Mouse (Mus musculus): ENCODE results near the gene Ccdc87. TPM values are rescaled to one million over a fixed set of nuclear protein-coding genes. Genes with fewer than 3 reads are reported as not detected.

Ccdc87 gene
- polyA plus RNA-seq, 1 experiment from 2014 or later = 0.11 TPM

GRCm38 (mm10) chr19:4877785-4878184 is 38.6 kb downstream of the Ccdc87 start, which contains the start of gene Actn3:
TSS of gene Actn3 (minus strand) at chr19:4877909.
- no peaks in the 10 kb centered on the region for H3K9me3 ChIP-seq

GRCm38 (mm10) chr19:4878405-4879323 is 39.5 kb downstream of the Ccdc87 start, which contains the start of gene Zdhhc24:
TSS of gene Zdhhc24 (plus strand) at chr19:4878668.
- DNase-seq (ENCODE audit: low spot score) = peak; percentile 97
- Histone ChIP-seq H3K4me1 (peaks cover 36% of the 10 kb centered on the region), H3K36me3 (replicated peaks) (peaks cover 4% of the 10 kb centered on the region; the same call in 1 of the 2 replicates), H3K27ac (replicated peaks) (peak within 1 kb of the TSS; percentile 78), H3K27me3 (replicated peaks; ENCODE audit: low read depth, poor library complexity, severe bottlenecking) (peaks cover 11% of the 10 kb centered on the region), H3K4me3 (peak within 1 kb of the TSS; percentile 89), H3K9me3 (no peaks in the 10 kb centered on the region)
- 1% methylated on average over 52 of the region's 52 CpGs for WGBS

More at GRCm38 (mm10) chr19:4877785-4878184, 38.6 kb downstream of the Ccdc87 start, which contains the start of gene Actn3:
- peaks cover 36% of the 10 kb centered on the region for H3K4me1 ChIP-seq
- peak within 1 kb of the TSS; percentile 78 for H3K27ac ChIP-seq (replicated peaks)
- H3K36me3 ChIP-seq (replicated peaks) = no peaks in the 10 kb centered on the region
- WGBS = 2% methylated on average over 17 of the region's 17 CpGs
- H3K27me3 ChIP-seq (replicated peaks; ENCODE audit: low read depth, poor library complexity, severe bottlenecking) = peaks cover 11% of the 10 kb centered on the region
- peak within 1 kb of the TSS; percentile 89 for H3K4me3 ChIP-seq
- peak; percentile 40 for DNase-seq (ENCODE audit: low spot score)

- 63% methylated on average over 10 of the region's 10 CpGs for WGBS
- Histone ChIP-seq H3K4me1 (peaks cover 36% of the 10 kb centered on the region), H3K36me3 (replicated peaks) (peaks cover 4% of the 10 kb centered on the region; the same call in 1 of the 2 replicates), H3K9me3 (no peaks in the 10 kb centered on the region), H3K27me3 (replicated peaks; ENCODE audit: low read depth, poor library complexity, severe bottlenecking) (peaks cover 11% of the 10 kb centered on the region), H3K4me3 (peak overlapping the region; percentile 89), H3K27ac (replicated peaks) (no peak overlapping the region)
- DNase-seq (ENCODE audit: low spot score) = no peak
Measured at GRCm38 (mm10) chr19:4879324-4879703, 40.1 kb downstream of the Ccdc87 start.

- Histone ChIP-seq H3K27me3 (replicated peaks; ENCODE audit: low read depth, poor library complexity, severe bottlenecking) (no peaks in the 10 kb centered on the region), H3K4me1 (peaks cover 13% of the 10 kb centered on the region), H3K27ac (replicated peaks) (no peak overlapping the region), H3K9me3 (no peaks in the 10 kb centered on the region), H3K36me3 (replicated peaks) (peaks cover 4% of the 10 kb centered on the region; the same call in 1 of the 2 replicates), H3K4me3 (no peak overlapping the region)
- WGBS = 83% methylated on average over 4 of the region's 4 CpGs
- no peak for DNase-seq (ENCODE audit: low spot score)
Measured at GRCm38 (mm10) chr19:4883961-4884360, 44.8 kb downstream of the Ccdc87 start.

DNA sequence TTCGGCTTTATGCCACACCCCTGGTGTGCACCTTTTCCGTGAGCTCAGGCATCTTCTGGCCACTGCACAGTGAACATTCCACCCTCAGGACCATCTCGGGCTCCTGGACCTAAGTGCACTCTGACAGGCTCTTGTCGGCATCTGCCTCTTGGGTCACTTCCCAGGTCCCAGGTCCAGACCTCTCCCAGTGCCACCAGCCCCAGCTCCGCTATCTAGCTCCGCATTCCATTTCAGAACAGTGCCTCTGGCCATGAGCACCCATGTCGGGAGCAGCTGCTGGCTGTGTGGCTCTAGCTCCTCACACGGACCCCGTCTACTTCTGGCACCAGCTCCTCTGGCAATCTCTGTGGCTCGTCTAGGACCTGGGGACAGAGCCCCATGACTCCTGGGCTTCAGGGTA is 50.6 kb downstream of the Ccdc87 start:
- Histone ChIP-seq H3K4me3 (no peak overlapping the region), H3K36me3 (replicated peaks) (peaks cover 37% of the 10 kb centered on the region), H3K9me3 (no peaks in the 10 kb centered on the region), H3K27me3 (replicated peaks; ENCODE audit: low read depth, poor library complexity, severe bottlenecking) (no peaks in the 10 kb centered on the region), H3K4me1 (no peaks in the 10 kb centered on the region), H3K27ac (replicated peaks) (no peak overlapping the region)
- DNase-seq (ENCODE audit: low spot score) = no peak
- 87% methylated on average over 10 of the region's 10 CpGs for WGBS

DNA sequence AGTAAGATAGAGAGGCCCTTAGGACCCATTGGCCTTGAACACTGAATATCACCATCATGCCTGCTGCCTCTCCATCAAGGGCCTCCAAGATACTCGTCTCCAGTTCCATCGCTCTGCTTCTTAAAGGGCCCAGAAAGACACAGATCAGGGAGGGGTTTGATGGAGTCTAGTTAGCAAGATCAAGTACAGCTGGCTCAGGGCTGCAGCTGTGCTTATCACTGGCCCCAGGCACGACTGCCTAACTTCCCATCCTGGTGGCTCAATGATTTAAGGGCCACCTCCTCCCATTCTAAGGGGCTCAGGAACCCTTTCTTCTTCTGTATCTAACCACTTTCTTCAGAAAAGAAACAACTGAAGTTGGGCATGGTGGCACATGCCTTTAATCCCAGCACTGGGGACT is 52.6 kb downstream of the Ccdc87 start:
- Histone ChIP-seq H3K36me3 (replicated peaks) (peaks cover 41% of the 10 kb centered on the region), H3K27me3 (replicated peaks; ENCODE audit: low read depth, poor library complexity, severe bottlenecking) (no peaks in the 10 kb centered on the region)
- WGBS = 85% methylated on average over 3 of the region's 3 CpGs

More for the DNA sequence above, 52.6 kb downstream of the Ccdc87 start:
- DNase-seq (ENCODE audit: low spot score) = no peak
- Histone ChIP-seq H3K27ac (replicated peaks) (no peak overlapping the region), H3K4me1 (no peaks in the 10 kb centered on the region), H3K4me3 (no peak overlapping the region), H3K9me3 (no peaks in the 10 kb centered on the region)

Other genes with a start within 250 kb of the Ccdc87 start
- gene Lrfn4, start 223.7 kb upstream of the Ccdc87 start, polyA plus RNA-seq (2016; fragmentation: Nextera tagmentation; extraction: Ambion mirVana) = 6.8 TPM in 2 replicates
- 75.5 and 82.9 TPM in 2 replicates for gene Rce1, start 213.7 kb upstream of the Ccdc87 start, polyA plus RNA-seq (2016; fragmentation: Nextera tagmentation; extraction: Ambion mirVana)
- 2.0 and 2.6 TPM in 2 replicates for gene Gm960, start 140.7 kb upstream of the Ccdc87 start, polyA plus RNA-seq (2016; fragmentation: Nextera tagmentation; extraction: Ambion mirVana)
- gene Sptbn2, start 128.2 kb upstream of the Ccdc87 start, polyA plus RNA-seq (2016; fragmentation: Nextera tagmentation; extraction: Ambion mirVana) = 7.7 and 8.9 TPM in 2 replicates
- 102 and 114 TPM in 2 replicates for gene Rbm4b, start 82.9 kb upstream of the Ccdc87 start, polyA plus RNA-seq (2016; fragmentation: Nextera tagmentation; extraction: Ambion mirVana)
- 92.1 and 99.5 TPM in 2 replicates for gene Rbm4, start 45.5 kb upstream of the Ccdc87 start, polyA plus RNA-seq (2016; fragmentation: Nextera tagmentation; extraction: Ambion mirVana)
- gene Gm21992, start 27.8 kb upstream of the Ccdc87 start, polyA plus RNA-seq (2016; fragmentation: Nextera tagmentation; extraction: Ambion mirVana) = 38.8 and 41.8 TPM in 2 replicates
- gene Rbm14, start 27.7 kb upstream of the Ccdc87 start, polyA plus RNA-seq (2016; fragmentation: Nextera tagmentation; extraction: Ambion mirVana) = 134 and 140 TPM in 2 replicates
- 52.1 and 52.8 TPM in 2 replicates for gene Ccs, start within 50 bp of the Ccdc87 start, polyA plus RNA-seq (2016; fragmentation: Nextera tagmentation; extraction: Ambion mirVana)
- gene Ctsf, start 15.8 kb downstream of the Ccdc87 start, polyA plus RNA-seq (2016; fragmentation: Nextera tagmentation; extraction: Ambion mirVana) = 26.9 and 28.0 TPM in 2 replicates
- gene Actn3, start 38.5 kb downstream of the Ccdc87 start, polyA plus RNA-seq (2016; fragmentation: Nextera tagmentation; extraction: Ambion mirVana) = 5.0 and 6.7 TPM in 2 replicates
- 10.3 and 13.3 TPM in 2 replicates for gene Zdhhc24, start 39.3 kb downstream of the Ccdc87 start, polyA plus RNA-seq (2016; fragmentation: Nextera tagmentation; extraction: Ambion mirVana)
- gene Bbs1, start 67.3 kb downstream of the Ccdc87 start, polyA plus RNA-seq (2016; fragmentation: Nextera tagmentation; extraction: Ambion mirVana) = 5.8 and 6.1 TPM in 2 replicates
- gene Dpp3, start 88.9 kb downstream of the Ccdc87 start, polyA plus RNA-seq (2016; fragmentation: Nextera tagmentation; extraction: Ambion mirVana) = 194 and 203 TPM in 2 replicates
- gene Peli3, start 103.8 kb downstream of the Ccdc87 start, polyA plus RNA-seq (2016; fragmentation: Nextera tagmentation; extraction: Ambion mirVana) = 2.6 and 3.1 TPM in 2 replicates
- 164 and 165 TPM in 2 replicates for gene Mrpl11, start 122.8 kb downstream of the Ccdc87 start, polyA plus RNA-seq (2016; fragmentation: Nextera tagmentation; extraction: Ambion mirVana)
- gene Npas4, start 150.9 kb downstream of the Ccdc87 start, polyA plus RNA-seq (2016; fragmentation: Nextera tagmentation; extraction: Ambion mirVana) = not detected in 2 replicates
- gene Slc29a2, start 184.5 kb downstream of the Ccdc87 start, polyA plus RNA-seq (2016; fragmentation: Nextera tagmentation; extraction: Ambion mirVana) = 7.1 and 8.5 TPM in 2 replicates
- 34.7 and 36.1 TPM in 2 replicates for gene B4gat1, start 199.5 kb downstream of the Ccdc87 start, polyA plus RNA-seq (2016; fragmentation: Nextera tagmentation; extraction: Ambion mirVana)
- 3.1 and 4.2 TPM in 2 replicates for gene AC124502.3, start 199.5 kb downstream of the Ccdc87 start, polyA plus RNA-seq (2016; fragmentation: Nextera tagmentation; extraction: Ambion mirVana)
- gene Brms1, start 202.0 kb downstream of the Ccdc87 start, polyA plus RNA-seq (2016; fragmentation: Nextera tagmentation; extraction: Ambion mirVana) = 72.6 and 82.4 TPM in 2 replicates
- gene Rin1, start 211.1 kb downstream of the Ccdc87 start, polyA plus RNA-seq (2016; fragmentation: Nextera tagmentation; extraction: Ambion mirVana) = 2.4 and 3.2 TPM in 2 replicates
- gene Cd248, start 228.7 kb downstream of the Ccdc87 start, polyA plus RNA-seq (2016; fragmentation: Nextera tagmentation; extraction: Ambion mirVana) = 32.3 and 37.0 TPM in 2 replicates
- gene Tmem151a, start 246.2 kb downstream of the Ccdc87 start, polyA plus RNA-seq (2016; fragmentation: Nextera tagmentation; extraction: Ambion mirVana) = 1.4 and 1.9 TPM in 2 replicates
- 70.5 and 73.4 TPM in 2 replicates for gene Yif1a, start 249.2 kb downstream of the Ccdc87 start, polyA plus RNA-seq (2016; fragmentation: Nextera tagmentation; extraction: Ambion mirVana)